ENCODE assay signal across 11 mouse cellular contexts in the genomic region with DNA sequence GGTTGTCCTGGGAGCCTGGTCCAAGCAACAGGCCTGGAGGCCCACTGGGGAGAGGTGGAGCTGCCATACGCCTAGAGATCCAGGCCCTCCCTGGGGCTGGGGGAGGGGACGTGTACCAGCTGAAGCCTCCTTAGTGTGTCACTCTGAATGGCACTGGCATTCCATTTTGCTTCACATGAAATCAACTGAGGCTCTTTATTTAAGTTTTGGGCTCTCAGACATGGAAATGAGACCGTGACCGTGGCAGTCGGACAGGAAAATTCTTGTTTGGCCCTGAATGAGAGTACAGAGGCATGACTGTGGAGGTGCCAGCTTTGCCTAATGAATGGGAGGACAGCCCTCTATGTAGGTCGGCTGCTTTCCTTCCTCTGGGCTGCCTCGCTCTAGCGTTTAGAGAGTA. TPM values are rescaled to one million over a fixed set of nuclear protein-coding genes. Genes with fewer than 3 reads are reported as not detected.
DNase-seq lines count a peak whose midpoint lies in the region; ATAC-seq and TF ChIP-seq lines count a peak whose summit lies in the region.
"Had no signal": no experiment of that assay in that cellular context is flagged by ENCODE, and none has a peak within 500 bp of the region (broad histone marks: within the 10 kb centered on the region; RNA-seq: fewer than 3 reads in every experiment).

No protein-coding gene starts in this region.

- no peak for TF ChIP-seq POLR2A in cortical plate, adult 2 months (IDR thresholded peaks at IDR 0.05; ENCODE audit: extremely low read depth, insufficient read depth, low read length)

- no peaks in the 10 kb centered on the region for H3K9me3 ChIP-seq in hindbrain, embryonic 11.5 days (ENCODE audit: control insufficient read depth, low read length)
- no peaks in the 10 kb centered on the region for H3K9me3 ChIP-seq in midbrain, embryonic 15.5 days
- no peaks in the 10 kb centered on the region for H3K9me3 ChIP-seq in liver, embryonic 11.5 days (ENCODE audit: control insufficient read depth, low read length)
- H3K9me3 ChIP-seq: heart, embryonic 15.5 days had no signal

- no peaks in the 10 kb centered on the region for H3K27me3 ChIP-seq in hindbrain, embryonic 11.5 days (ENCODE audit: control insufficient read depth, insufficient read depth, low read length)
- H3K27me3 ChIP-seq in midbrain, embryonic 15.5 days (replicated peaks): no peaks in the 10 kb centered on the region
- no peaks in the 10 kb centered on the region; the same call in 1 of the 2 replicates for H3K27me3 ChIP-seq in liver, embryonic 11.5 days (replicated peaks; ENCODE audit: control insufficient read depth, insufficient read depth, low read length)
- H3K27me3 ChIP-seq: CH12.LX had no signal

- H3K27ac ChIP-seq in layer of hippocampus, adult 2 months: peak overlapping the region; percentile 87
- H3K27ac ChIP-seq in cortical plate, adult 2 months (ENCODE audit: insufficient read depth, low read length): peak overlapping the region; percentile 69
- no peak overlapping the region for H3K27ac ChIP-seq in hindbrain, embryonic 11.5 days (ENCODE audit: low read depth, low read length)
- H3K27ac ChIP-seq in midbrain, embryonic 15.5 days: peak overlapping the region; percentile 59
- no peak overlapping the region for H3K27ac ChIP-seq in liver, embryonic 11.5 days (ENCODE audit: low read depth, low read length)

- H3K4me1 ChIP-seq in cortical plate, adult 2 months (ENCODE audit: control insufficient read depth, insufficient read depth, low read length): peaks cover 31% of the 10 kb centered on the region
- no peaks in the 10 kb centered on the region for H3K4me1 ChIP-seq in hindbrain, embryonic 11.5 days (replicated peaks; ENCODE audit: control insufficient read depth, insufficient read depth, low read length)
- H3K4me1 ChIP-seq in midbrain, embryonic 15.5 days: 0 out of 2 replicates have a peak, but pooled peaks cover 7% of the 10 kb centered on the region
- peaks cover 25% of the 10 kb centered on the region for H3K4me1 ChIP-seq in liver, embryonic 11.5 days (replicated peaks; ENCODE audit: control insufficient read depth, insufficient read depth, low read length)

- DNase-seq in layer of hippocampus, adult 2 months (ENCODE audit: low spot score in 2 of 2): peak in 1 of 2 experiments; percentile 55
- no peak for DNase-seq in layer of hippocampus, postnatal 36 days
- DNase-seq in hindbrain, embryonic 11.5 days (ENCODE audit: low spot score): peak; percentile 42
- no peak for DNase-seq in liver, embryonic 11.5 days (ENCODE audit: low spot score)
- no peak for DNase-seq in adrenal gland, postnatal 4 days (ENCODE audit: low spot score in 2 of 2)
- DNase-seq in embryo, embryonic 11 days: no peak

- peak; percentile 69 for ATAC-seq in hindbrain, embryonic 11.5 days (ENCODE audit: low FRiP score)
- ATAC-seq in midbrain, embryonic 15.5 days (replicated peaks): peak; percentile 77
- no peak for ATAC-seq in liver, embryonic 11.5 days (replicated peaks; ENCODE audit: low FRiP score)

- TF ChIP-seq CTCF in layer of hippocampus, adult 2 months (conservative IDR thresholded peaks at IDR 0.05): no peak
- no peak for TF ChIP-seq CTCF in cortical plate, adult 2 months (IDR thresholded peaks at IDR 0.05; ENCODE audit: extremely low read depth, insufficient read depth, low read length)

- 56% methylated on average over 8 of the region's 8 CpGs for WGBS in hindbrain, embryonic 11.5 days
- 54% methylated on average over 8 of the region's 8 CpGs for WGBS in midbrain, embryonic 15.5 days
- 80% methylated on average over 8 of the region's 8 CpGs for whole genome bisulfite sequencing in liver, embryonic 11.5 days

- H3K4me3 ChIP-seq in layer of hippocampus, adult 2 months: no peak overlapping the region
- H3K4me3 ChIP-seq in cortical plate, adult 2 months (ENCODE audit: insufficient read depth, low read length): no peak overlapping the region
- H3K4me3 ChIP-seq in hindbrain, embryonic 11.5 days (ENCODE audit: low read depth, low read length): no peak overlapping the region
- H3K4me3 ChIP-seq in midbrain, embryonic 15.5 days: no peak overlapping the region
- no peak overlapping the region for H3K4me3 ChIP-seq in liver, embryonic 11.5 days (ENCODE audit: low read depth, low read length)
- H3K4me3 ChIP-seq: heart, embryonic 15.5 days had no signal

- no peaks in the 10 kb centered on the region for H3K36me3 ChIP-seq in hindbrain, embryonic 11.5 days (ENCODE audit: control insufficient read depth, insufficient read depth, low read length)
- peaks cover 17% of the 10 kb centered on the region; the same call in 1 of the 2 replicates for H3K36me3 ChIP-seq in midbrain, embryonic 15.5 days (replicated peaks)
- H3K36me3 ChIP-seq in liver, embryonic 11.5 days (ENCODE audit: control insufficient read depth, insufficient read depth, low read length): no peaks in the 10 kb centered on the region
- H3K36me3 ChIP-seq: heart, embryonic 15.5 days had no signal

- no peak overlapping the region for H3K4me2 ChIP-seq in hindbrain, embryonic 11.5 days (replicated peaks; ENCODE audit: low read depth, low read length)
- no peak overlapping the region for H3K4me2 ChIP-seq in midbrain, embryonic 15.5 days
- no peak overlapping the region for H3K4me2 ChIP-seq in liver, embryonic 11.5 days
- H3K4me2 ChIP-seq: heart, embryonic 15.5 days had no signal

- no peak overlapping the region for H3K9ac ChIP-seq in hindbrain, embryonic 11.5 days (ENCODE audit: low read depth, low read length)
- no peak overlapping the region for H3K9ac ChIP-seq in midbrain, embryonic 15.5 days
- H3K9ac ChIP-seq in liver, embryonic 11.5 days (ENCODE audit: low read depth, low read length): no peak overlapping the region
- H3K9ac ChIP-seq: heart, embryonic 15.5 days had no signal

RNA-seq across cellular contexts. Expression of gene Rlbp1, which starts 24.6 kb away (rescaled TPM):
- total RNA-seq in layer of hippocampus, adult 2 months (2021): 10 to 100 TPM; 18.6 to 26.3 TPM
- total RNA-seq in layer of hippocampus, postnatal 36 days (2021): 10 to 100 TPM; 23.1 to 23.5 TPM
- 28.1 and 33.4 TPM in 2 replicates for polyA plus RNA-seq in cortical plate, adult 2 months (2012; rRNA removed)
- polyA plus RNA-seq in hindbrain, embryonic 11.5 days (2014; fragmentation: Nextera tagmentation; extraction: Ambion mirVana): 0.40 and 0.93 TPM in 2 replicates
- polyA plus RNA-seq in midbrain, embryonic 15.5 days (2015; fragmentation: Nextera tagmentation; extraction: Ambion mirVana): 9.5 and 11.7 TPM in 2 replicates
- 0.45 TPM in 1 of 2 replicates, not detected in the other for polyA plus RNA-seq in liver, embryonic 11.5 days (2014; fragmentation: Nextera tagmentation; extraction: Ambion mirVana)
- total RNA-seq in adrenal gland, postnatal 4 days (2021): under 1 TPM; 0.17 to 0.45 TPM
- total RNA-seq: megakaryocyte-erythroid progenitor cell, adult 5-6 weeks had no signal
- polyA plus RNA-seq: heart, embryonic 15.5 days had no signal

RNA-seq across cellular contexts. Expression of gene Fanci, which starts 29.5 kb away (rescaled TPM):
- under 1 TPM; 0.22 to 0.79 TPM for total RNA-seq in layer of hippocampus, adult 2 months (2021)
- under 1 TPM; 0.38 to 0.70 TPM for total RNA-seq in layer of hippocampus, postnatal 36 days (2021)
- polyA plus RNA-seq in cortical plate, adult 2 months (2012; rRNA removed): 0.42 and 0.73 TPM in 2 replicates
- polyA plus RNA-seq in hindbrain, embryonic 11.5 days (2014; fragmentation: Nextera tagmentation; extraction: Ambion mirVana): 11.7 and 16.5 TPM in 2 replicates
- 1.9 and 2.1 TPM in 2 replicates for polyA plus RNA-seq in midbrain, embryonic 15.5 days (2015; fragmentation: Nextera tagmentation; extraction: Ambion mirVana)
- polyA plus RNA-seq in liver, embryonic 11.5 days (2014; fragmentation: Nextera tagmentation; extraction: Ambion mirVana): 17.2 and 20.9 TPM in 2 replicates
- 1 to 10 TPM; 4.7 to 5.0 TPM for total RNA-seq in adrenal gland, postnatal 4 days (2021)

Comparison
In these comparisons a context has a peak if more than half of its experiments do, and no peak if none do; other contexts are left out.
1. H3K27ac ChIP-seq: peak in layer of hippocampus, adult 2 months (single experiment), cortical plate, adult 2 months (single experiment) and midbrain, embryonic 15.5 days (single experiment); none in hindbrain, embryonic 11.5 days (single experiment) and liver, embryonic 11.5 days (single experiment).